Mouse (Mus musculus): Measurements from ENCODE around the gene 1700034I23Rik. TPM values are rescaled to one million over a fixed set of nuclear protein-coding genes. Genes with fewer than 3 reads are reported as not detected.
"Not testable (repeated sequence)": the region's sequence is repeated elsewhere in the genome, so short reads cannot be mapped to it uniquely, and the experiment has no call there.

1700034I23Rik gene
- total RNA-seq (2021): under 1 TPM; 0.25 to 0.31 TPM
- long read RNA-seq: 0 reads

GRCm38 (mm10) chr3:40902443-40902842 is at the start of gene 1700034I23Rik:
TSS of gene 1700034I23Rik (minus strand) at chr3:40902543.
- not testable (repeated sequence) for DNase-seq (ENCODE audit: low spot score in 2 of 2)

GRCm38 (mm10) chr3:40951365-40951764 is 49.0 kb upstream of the 1700034I23Rik start:
- DNase-seq (ENCODE audit: low spot score in 2 of 2): no peak

- peak in 1 of 2 experiments; percentile 32 for DNase-seq (ENCODE audit: low spot score in 2 of 2)
Measured at GRCm38 (mm10) chr3:40950601-40951201, 48.4 kb upstream of the 1700034I23Rik start.

- peak; percentile 43 to 64 for DNase-seq (ENCODE audit: low spot score in 2 of 2)
Measured at GRCm38 (mm10) chr3:40949903-40950600, 47.7 kb upstream of the 1700034I23Rik start.

GRCm38 (mm10) chr3:40949170-40949902 is 47.0 kb upstream of the 1700034I23Rik start, which contains the start of gene Larp1b:
TSS of gene Larp1b (plus strand) at chr3:40949828.
- peak; percentile 98 to 99 for DNase-seq (ENCODE audit: low spot score in 2 of 2)

GRCm38 (mm10) chr3:40939019-40939418 is 36.7 kb upstream of the 1700034I23Rik start:
- no peak for DNase-seq (ENCODE audit: low spot score in 2 of 2)

- no peak for DNase-seq (ENCODE audit: low spot score in 2 of 2)
Measured at GRCm38 (mm10) chr3:40938592-40938991, 36.2 kb upstream of the 1700034I23Rik start.

GRCm38 (mm10) chr3:40938189-40938588 is 35.8 kb upstream of the 1700034I23Rik start:
- DNase-seq (ENCODE audit: low spot score in 2 of 2): no peak

GRCm38 (mm10) chr3:40894336-40894735 is 8.0 kb downstream of the 1700034I23Rik start:
- peak; percentile 36 to 43 for DNase-seq (ENCODE audit: low spot score in 2 of 2)

- DNase-seq (ENCODE audit: low spot score in 2 of 2): peak; percentile 97 to 98
Measured at GRCm38 (mm10) chr3:40893816-40894258, 8.5 kb downstream of the 1700034I23Rik start.

GRCm38 (mm10) chr3:40853123-40853738 is 49.1 kb downstream of the 1700034I23Rik start:
- not testable (repeated sequence) for DNase-seq (ENCODE audit: low spot score in 2 of 2)

Other genes with a start within 250 kb of the 1700034I23Rik start
- under 1 TPM in 1 of 2 experiments, not detected in 1; 0.36 TPM for gene Slc25a31, start 193.7 kb downstream of the 1700034I23Rik start, total RNA-seq (2021)
- gene Hspa4l, start 158.0 kb downstream of the 1700034I23Rik start, total RNA-seq (2021): 100 to 1,000 TPM; 107 to 108 TPM
- gene Plk4, start 102.5 kb downstream of the 1700034I23Rik start, total RNA-seq (2021): 1 to 10 TPM; 5.6 to 7.4 TPM
- 10 to 100 TPM; 18.8 to 20.7 TPM for gene Mfsd8, start 55.7 kb downstream of the 1700034I23Rik start, total RNA-seq (2021)
- gene Abhd18, start 55.6 kb downstream of the 1700034I23Rik start, total RNA-seq (2021): 10 to 100 TPM; 10.0 to 14.5 TPM
- gene Larp1b, start 47.3 kb upstream of the 1700034I23Rik start, total RNA-seq (2021): 10 to 100 TPM; 21.8 to 22.3 TPM
- 10 to 100 TPM; 47.7 to 52.7 TPM for gene Pgrmc2, start 180.5 kb upstream of the 1700034I23Rik start, total RNA-seq (2021)